Mouse (Mus musculus): ENCODE data around the gene Psors1c2. TPM values are rescaled to one million over a fixed set of nuclear protein-coding genes. Genes with fewer than 3 reads are reported as not detected.
"Not testable (repeated sequence)": the region's sequence is repeated elsewhere in the genome, so short reads cannot be mapped to it uniquely, and the experiment has no call there.

Psors1c2 gene
- polyA plus RNA-seq, 1 experiment = 0.98 TPM

GRCm38 (mm10) chr17:35506881-35507280 lies 26.1 kb upstream of the Psors1c2 start:
- TF ChIP-seq POLR2A (IDR thresholded peaks at IDR 0.05; ENCODE audit: borderline replicate concordance, extremely low read depth, insufficient read depth, insufficient read length, poor library complexity, severe bottlenecking) (no peak), CTCF (IDR thresholded peaks at IDR 0.05; ENCODE audit: borderline replicate concordance, extremely low read depth, insufficient read depth, insufficient read length) (no peak)
- DNase-seq (ENCODE audit: low read depth) = no peak

GRCm38 (mm10) chr17:35507556-35508260 lies 25.3 kb upstream of the Psors1c2 start:
- DNase-seq (ENCODE audit: low read depth) = no peak
- no peak for TF ChIP-seq POLR2A (IDR thresholded peaks at IDR 0.05; ENCODE audit: borderline replicate concordance, extremely low read depth, insufficient read depth, insufficient read length, poor library complexity, severe bottlenecking)
- TF ChIP-seq CTCF (IDR thresholded peaks at IDR 0.05; ENCODE audit: borderline replicate concordance, extremely low read depth, insufficient read depth, insufficient read length) = no peak

- not testable (repeated sequence) for DNase-seq (ENCODE audit: low read depth)
Measured at GRCm38 (mm10) chr17:35508279-35508678, 24.7 kb upstream of the Psors1c2 start.

- peak; percentile 76 for DNase-seq (ENCODE audit: low read depth)
- peak; percentile 50; the same call in 1 of the 2 replicates for TF ChIP-seq CTCF (IDR thresholded peaks at IDR 0.05; ENCODE audit: borderline replicate concordance, extremely low read depth, insufficient read depth, insufficient read length)
- no peak for TF ChIP-seq POLR2A (IDR thresholded peaks at IDR 0.05; ENCODE audit: borderline replicate concordance, extremely low read depth, insufficient read depth, insufficient read length, poor library complexity, severe bottlenecking)
Measured at GRCm38 (mm10) chr17:35509284-35509683, 23.7 kb upstream of the Psors1c2 start.

- DNase-seq (ENCODE audit: low read depth) = peak; percentile 40
- TF ChIP-seq CTCF (IDR thresholded peaks at IDR 0.05; ENCODE audit: borderline replicate concordance, extremely low read depth, insufficient read depth, insufficient read length) (peak; percentile 53; the same call in 1 of the 2 replicates), POLR2A (IDR thresholded peaks at IDR 0.05; ENCODE audit: borderline replicate concordance, extremely low read depth, insufficient read depth, insufficient read length, poor library complexity, severe bottlenecking) (no peak)
Measured at GRCm38 (mm10) chr17:35512916-35513626, 19.9 kb upstream of the Psors1c2 start.

- TF ChIP-seq CTCF (IDR thresholded peaks at IDR 0.05; ENCODE audit: borderline replicate concordance, extremely low read depth, insufficient read depth, insufficient read length) = peak; percentile 73
- TF ChIP-seq POLR2A (IDR thresholded peaks at IDR 0.05; ENCODE audit: borderline replicate concordance, extremely low read depth, insufficient read depth, insufficient read length, poor library complexity, severe bottlenecking) = no peak
- peak; percentile 61 for DNase-seq (ENCODE audit: low read depth)
Measured at GRCm38 (mm10) chr17:35513886-35514285, 19.1 kb upstream of the Psors1c2 start.

- TF ChIP-seq POLR2A (IDR thresholded peaks at IDR 0.05; ENCODE audit: borderline replicate concordance, extremely low read depth, insufficient read depth, insufficient read length, poor library complexity, severe bottlenecking) (no peak), CTCF (IDR thresholded peaks at IDR 0.05; ENCODE audit: borderline replicate concordance, extremely low read depth, insufficient read depth, insufficient read length) (no peak)
- no peak for DNase-seq (ENCODE audit: low read depth)
Measured at GRCm38 (mm10) chr17:35514756-35515155, 18.2 kb upstream of the Psors1c2 start.

- peak; percentile 66 for DNase-seq (ENCODE audit: low read depth)
- no peak for TF ChIP-seq POLR2A (IDR thresholded peaks at IDR 0.05; ENCODE audit: borderline replicate concordance, extremely low read depth, insufficient read depth, insufficient read length, poor library complexity, severe bottlenecking)
- TF ChIP-seq CTCF (IDR thresholded peaks at IDR 0.05; ENCODE audit: borderline replicate concordance, extremely low read depth, insufficient read depth, insufficient read length) = no peak
Measured at GRCm38 (mm10) chr17:35515911-35516640, 16.9 kb upstream of the Psors1c2 start.

GRCm38 (mm10) chr17:35516652-35517500 lies 16.1 kb upstream of the Psors1c2 start, which contains the start of the genes Tcf19 and Cchcr1:
Tcf19 (minus strand) TSS chr17:35516824.
Cchcr1 (plus strand) TSS chr17:35517100.
- DNase-seq (ENCODE audit: low read depth) = peak; percentile 99
- TF ChIP-seq CTCF (IDR thresholded peaks at IDR 0.05; ENCODE audit: borderline replicate concordance, extremely low read depth, insufficient read depth, insufficient read length) (peak; percentile 4; the same call in 1 of the 2 replicates), POLR2A (IDR thresholded peaks at IDR 0.05; ENCODE audit: borderline replicate concordance, extremely low read depth, insufficient read depth, insufficient read length, poor library complexity, severe bottlenecking) (no peak)

- TF ChIP-seq POLR2A (IDR thresholded peaks at IDR 0.05; ENCODE audit: borderline replicate concordance, extremely low read depth, insufficient read depth, insufficient read length, poor library complexity, severe bottlenecking) (no peak), CTCF (IDR thresholded peaks at IDR 0.05; ENCODE audit: borderline replicate concordance, extremely low read depth, insufficient read depth, insufficient read length) (no peak)
- DNase-seq (ENCODE audit: low read depth) = no peak
Measured at GRCm38 (mm10) chr17:35517526-35517925, 15.5 kb upstream of the Psors1c2 start.

Measured in brain, embryonic 14.5 days (tissue).